Mouse (Mus musculus) cerebellum, adult (tissue): ENCODE results near the gene Mcpt2.
"Not testable (repeated sequence)": the region's sequence is repeated elsewhere in the genome, so short reads cannot be mapped to it uniquely, and the experiment has no call there.

ENCODE experiments used
- ATAC-seq: cut with Nextera tagmentation; 2 replicates; pipeline ENCODE4 v1.9.2; 2017; ENCODE audit warnings: mild to moderate bottlenecking, moderate library complexity, mixed read lengths; ENCODE audit not compliant: insufficient number of reproducible peaks, low FRiP score, low TSS enrichment

The Mcpt2 gene

DNA sequence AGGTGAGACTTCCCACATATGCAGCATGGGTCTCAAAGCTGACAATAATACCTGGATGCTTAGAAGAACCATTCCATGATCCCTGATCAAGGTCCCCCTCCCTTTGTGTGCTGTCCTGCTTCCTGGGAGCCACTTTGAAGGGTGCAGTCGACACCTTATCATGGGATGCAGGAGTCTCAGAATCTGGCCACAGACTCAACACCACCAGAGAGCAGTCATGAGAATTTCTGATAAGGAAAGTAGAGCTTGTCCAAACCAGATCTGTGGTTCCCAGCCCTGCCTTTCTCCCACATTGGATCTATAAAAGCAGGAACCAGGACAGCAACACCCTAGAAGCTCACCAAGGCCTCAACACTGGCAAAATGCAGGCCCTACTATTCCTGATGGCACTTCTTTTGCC is at the start of gene Mcpt2:
Mcpt2 (plus strand) TSS at position 250 of the 400 bp plus-strand sequence.
- not testable (repeated sequence) for ATAC-seq

- no peak for ATAC-seq
These were observed 28.7 kb upstream of the Mcpt2 start for GRCm38 (mm10) chr14:56013147-56013546.

DNA sequence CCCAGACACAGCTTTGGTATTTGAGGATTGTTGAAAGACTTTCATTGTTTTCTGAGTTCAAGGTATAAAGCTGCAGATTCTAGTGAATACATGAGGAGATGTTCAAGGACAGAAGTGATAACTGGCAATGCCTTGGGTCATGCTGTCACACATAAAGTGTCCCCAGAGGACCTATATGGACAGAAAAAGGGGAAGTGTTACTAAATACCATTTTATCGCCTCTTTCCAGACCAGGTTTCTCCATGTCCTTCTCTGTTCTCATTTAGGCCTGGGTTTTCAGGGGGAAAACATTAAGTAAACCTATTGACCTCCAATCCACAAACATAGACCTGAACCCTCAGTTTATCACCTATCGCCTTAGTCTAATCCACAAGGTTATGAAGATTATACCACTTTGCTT is 27.9 kb upstream of the Mcpt2 start:
- no peak for ATAC-seq

DNA sequence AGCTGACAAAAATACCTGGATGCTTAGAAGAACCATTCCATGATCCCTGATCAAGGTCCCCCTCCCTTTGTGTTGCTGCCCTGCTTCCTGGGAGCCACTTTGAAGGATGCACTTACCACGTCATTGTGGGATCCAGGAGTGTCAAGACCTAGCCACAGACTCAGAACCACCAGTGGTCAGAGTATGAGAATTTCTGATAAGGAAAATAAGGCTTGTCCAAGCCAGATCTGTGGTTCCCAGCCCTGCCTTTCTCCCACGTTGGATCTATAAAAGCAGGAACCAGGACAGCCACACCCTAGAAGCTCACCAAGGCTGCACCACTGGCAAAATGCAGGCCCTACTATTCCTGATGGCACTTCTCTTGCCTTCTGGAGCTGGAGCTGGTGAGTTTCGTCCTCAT is 24.2 kb upstream of the Mcpt2 start, which contains the start of gene Mcpt1:
Mcpt1 (plus strand) TSS at position 301 of the 400 bp plus-strand sequence.
- not testable (repeated sequence) for ATAC-seq

- no peak for ATAC-seq
These were observed 22.4 kb upstream of the Mcpt2 start for GRCm38 (mm10) chr14:56019446-56019845.

GRCm38 (mm10) chr14:56021305-56021704 is 20.5 kb upstream of the Mcpt2 start:
- not testable (repeated sequence) for ATAC-seq

DNA sequence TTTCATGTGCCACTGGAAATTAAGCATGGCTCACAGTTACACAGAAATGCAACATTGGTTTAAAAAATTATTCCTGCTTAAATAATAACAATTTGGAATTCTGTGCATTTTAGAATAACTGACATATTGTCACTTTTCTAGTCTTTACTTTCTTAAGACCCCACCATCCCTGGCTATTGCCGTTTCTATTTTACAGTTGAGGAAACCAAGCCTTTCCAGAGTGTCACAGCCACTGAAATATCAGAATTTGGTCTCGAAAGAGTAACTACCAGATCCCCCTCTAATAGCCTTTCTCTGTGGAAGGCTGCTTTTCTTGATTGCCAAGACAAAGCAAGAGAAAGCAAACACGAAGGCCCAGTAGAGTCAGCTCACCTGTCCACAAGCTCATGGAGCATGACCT is 11.4 kb upstream of the Mcpt2 start, which contains the start of gene Mcpt9:
Mcpt9 (minus strand) TSS at position 101 of the 400 bp plus-strand sequence.
- ATAC-seq: not testable (repeated sequence)

DNA sequence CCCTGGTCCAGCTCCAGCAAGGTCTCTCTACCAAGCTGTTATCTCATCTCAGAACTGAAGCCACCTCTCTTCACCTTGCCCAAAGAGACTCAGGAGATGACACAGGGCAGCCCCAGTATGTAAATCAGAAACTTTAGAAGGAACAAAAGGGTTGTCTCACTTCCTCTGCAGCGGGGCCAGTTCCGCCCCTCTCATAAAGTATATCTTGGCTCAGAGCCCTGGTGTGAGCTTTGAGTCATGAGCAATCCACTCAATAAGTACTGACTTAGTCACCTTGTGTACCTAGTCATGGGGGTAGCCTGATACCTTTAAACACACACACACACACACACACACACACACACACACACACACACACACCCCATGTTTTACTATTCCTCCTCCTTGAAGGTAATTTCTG is 7.4 kb upstream of the Mcpt2 start:
- no peak for ATAC-seq

DNA sequence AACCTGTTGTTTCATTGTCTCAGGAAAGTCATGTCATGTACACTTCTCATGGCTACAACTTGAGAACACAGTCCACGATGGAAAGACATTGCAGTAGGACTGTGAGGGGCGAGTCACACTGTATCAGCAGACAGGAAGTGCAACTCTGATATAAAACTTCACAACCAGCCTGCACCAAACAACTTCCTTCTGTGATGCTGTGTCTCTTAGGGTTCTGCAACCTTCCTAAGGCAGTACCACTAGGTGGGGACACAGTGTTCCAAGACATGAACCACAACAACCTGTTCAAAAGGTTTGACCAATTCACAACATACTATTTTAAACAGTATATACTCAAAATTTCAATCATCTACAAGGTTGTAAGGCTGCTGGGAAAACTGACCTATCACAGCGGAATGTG is 13.6 kb downstream of the Mcpt2 start:
- ATAC-seq: no peak

- no peak for ATAC-seq
These were observed 15.9 kb downstream of the Mcpt2 start for GRCm38 (mm10) chr14:56057722-56058121.

- ATAC-seq: not testable (repeated sequence)
These were observed 20.4 kb downstream of the Mcpt2 start, which contains the start of gene Mcpt4 for GRCm38 (mm10) chr14:56062213-56062612. Gene Mcpt4 (minus strand): TSS chr14:56062313.

GRCm38 (mm10) chr14:56082016-56082415 is 40.2 kb downstream of the Mcpt2 start:
- ATAC-seq: no peak

DNA sequence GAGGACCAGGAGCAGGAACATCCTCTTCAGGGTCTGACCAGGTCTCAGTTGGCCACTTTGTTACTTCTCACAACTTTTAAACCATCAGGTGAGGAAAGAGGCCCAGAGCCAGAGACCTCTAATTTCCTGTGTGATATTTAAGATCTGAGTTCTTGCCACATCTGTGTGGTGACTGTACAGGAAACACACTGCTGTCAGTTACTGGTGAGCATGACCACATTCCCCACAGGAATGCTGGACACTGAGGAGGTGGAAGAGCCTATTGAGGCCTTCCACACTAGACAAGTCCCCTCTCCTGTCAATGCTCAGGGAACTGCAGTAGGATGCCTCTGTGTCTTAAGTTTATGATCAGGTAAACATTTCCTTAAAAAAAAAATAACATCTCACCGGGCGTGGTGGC is 43.3 kb downstream of the Mcpt2 start, which contains the start of gene Mcpt8:
Mcpt8 (minus strand) TSS at position 107 of the 400 bp plus-strand sequence.
- no peak for ATAC-seq

GRCm38 (mm10) chr14:56086711-56087110 is 44.9 kb downstream of the Mcpt2 start:
- no peak for ATAC-seq

DNA sequence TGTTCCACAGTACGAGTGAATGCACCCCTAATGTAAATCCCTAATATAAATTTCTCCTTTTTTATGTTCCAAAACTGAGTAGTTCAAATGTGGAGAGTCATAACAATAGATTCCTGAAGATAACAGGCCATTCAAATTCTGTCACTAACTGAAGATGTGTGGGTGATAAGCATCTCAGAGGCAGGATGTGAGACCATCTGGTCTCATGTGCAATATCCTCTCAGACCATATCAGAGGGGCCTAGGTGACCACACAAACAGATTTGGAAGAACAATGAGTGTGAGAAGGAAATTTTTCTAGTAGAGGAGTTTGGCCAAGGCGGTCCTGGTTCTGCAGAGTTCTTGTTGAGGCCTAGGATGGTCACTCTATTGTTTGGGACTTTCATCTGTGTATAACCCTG is 51.5 kb downstream of the Mcpt2 start:
- no peak for ATAC-seq
